Mouse (Mus musculus) neural tube, embryonic 15.5 days (tissue): ENCODE results near the gene Trim16. TPM values are rescaled to one million over a fixed set of nuclear protein-coding genes. Genes with fewer than 3 reads are reported as not detected.

Experiments
- ATAC-seq: fragments of 200-750 bp; cut with Nextera tagmentation; 2 replicates; pipeline ENCODE4 v1.8.0; 2017; ENCODE audit warnings: mild to moderate bottlenecking, moderate TSS enrichment, moderate library complexity; ENCODE audit not compliant: low FRiP score
- H3K27ac ChIP-seq: fragments of 300-500 bp; sonication (generic); replicated peaks from 2 replicates; pipeline ENCODE4 v1.5.1; 2015; ENCODE audit warnings: mild to moderate bottlenecking, inconsistent platforms
- H3K27me3 ChIP-seq: fragments of 300-500 bp; sonication (generic); replicated peaks from 2 replicates; pipeline ENCODE4 v1.6.1; 2015; ENCODE audit warnings: inconsistent platforms
- H3K36me3 ChIP-seq: fragments of 300-500 bp; sonication (generic); 2 replicates; pipeline ENCODE4 v1.6.1; 2015; ENCODE audit warnings: inconsistent platforms
- H3K4me1 ChIP-seq: fragments of 300-500 bp; sonication (generic); 2 replicates; pipeline ENCODE4 v1.6.1; 2015; ENCODE audit warnings: inconsistent platforms
- H3K4me2 ChIP-seq: fragments of 300-500 bp; sonication (generic); 2 replicates; pipeline ENCODE4 v1.6.1; 2015; ENCODE audit warnings: inconsistent platforms, mild to moderate bottlenecking, moderate library complexity
- H3K4me3 ChIP-seq: fragments of 300-500 bp; sonication (generic); replicated peaks from 2 replicates; pipeline ENCODE4 v1.5.1; 2015; ENCODE audit warnings: mild to moderate bottlenecking, inconsistent platforms
- H3K9ac ChIP-seq: fragments of 300-500 bp; sonication (generic); replicated peaks from 2 replicates; pipeline ENCODE4 v1.6.1; 2015; ENCODE audit warnings: mild to moderate bottlenecking, inconsistent platforms
- H3K9me3 ChIP-seq: fragments of 300-500 bp; sonication (generic); replicated peaks from 2 replicates; pipeline ENCODE4 v1.6.1; 2016; ENCODE audit warnings: inconsistent platforms
- WGBS: fragments of 180-500 bp; shearing (Covaris S2); methylation state at CpG from one replicate; pipeline ENCODE4 v1.1.7; 2015; ENCODE audit warnings: mixed read lengths; 5-methylcytosine and 5-hydroxymethylcytosine counted together
- polyA plus RNA-seq: library from polyadenylated mRNA; unstranded; fragments of >200 nt; fragmentation: Nextera tagmentation; extraction: Ambion mirVana; gene quantifications from 2 replicates; pipeline ENCODE4 v1.2.1, GENCODE M21; 2015

The Trim16 gene
- polyA plus RNA-seq, 1 experiment from 2014 or later: 9.5 TPM

DNA sequence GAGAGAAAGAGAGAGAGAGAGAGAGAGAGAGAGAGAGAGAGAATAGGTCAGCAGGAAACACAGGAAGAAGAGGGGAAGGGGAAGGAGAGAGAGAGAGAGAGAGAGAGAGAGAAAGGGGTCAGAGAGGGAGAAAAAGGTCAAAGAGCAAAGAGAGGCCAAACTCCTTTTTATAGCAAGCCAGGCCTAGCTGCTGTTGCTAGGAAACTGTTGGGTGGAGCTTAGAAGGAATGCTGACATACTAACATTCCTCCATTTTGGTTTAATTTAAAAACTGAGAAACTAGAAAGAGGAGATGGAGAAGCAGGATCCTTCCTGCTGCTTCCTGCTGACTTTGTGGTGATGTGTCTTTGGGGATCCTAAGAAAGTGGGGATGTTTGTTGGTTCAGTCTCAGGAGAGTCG, 55.7 kb downstream of the Trim16 start:
- Histone ChIP-seq H3K27me3 (no peaks in the 10 kb centered on the region), H3K4me1 (peaks cover 11% of the 10 kb centered on the region), H3K9ac (no peak overlapping the region), H3K4me2 (no peak overlapping the region), H3K36me3 (no peaks in the 10 kb centered on the region), H3K4me3 (no peak overlapping the region), H3K27ac (no peak overlapping the region), H3K9me3 (no peaks in the 10 kb centered on the region)
- ATAC-seq: no peak
- WGBS: 86% methylated on average over 1 of the region's 1 CpGs

DNA sequence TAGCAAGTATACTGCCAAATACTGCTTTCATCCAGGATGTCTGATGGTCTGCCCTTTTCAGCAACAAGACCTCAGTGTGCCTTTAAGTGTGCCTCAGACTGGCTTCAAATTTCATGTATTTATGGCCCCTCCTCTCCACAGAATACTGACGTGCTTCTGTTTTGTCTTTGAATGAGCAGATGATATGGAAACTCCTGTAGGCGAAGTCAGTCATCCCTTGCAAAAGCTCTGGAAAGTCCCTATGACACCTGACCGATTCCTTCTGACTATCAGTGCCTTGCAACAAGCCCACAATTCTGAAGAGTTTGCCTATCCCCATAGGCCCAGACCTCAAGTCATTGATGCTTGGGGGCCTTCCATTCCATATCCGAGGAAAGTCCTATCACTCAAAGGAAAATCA, 56.4 kb downstream of the Trim16 start:
- ATAC-seq: no peak
- H3K4me1 ChIP-seq: peaks cover 16% of the 10 kb centered on the region
- no peaks in the 10 kb centered on the region for H3K36me3 ChIP-seq
- H3K4me2 ChIP-seq: no peak overlapping the region
- H3K9me3 ChIP-seq: no peaks in the 10 kb centered on the region
- H3K4me3 ChIP-seq: no peak overlapping the region
- H3K27me3 ChIP-seq: no peaks in the 10 kb centered on the region
- H3K9ac ChIP-seq: no peak overlapping the region
- WGBS: 86% methylated on average over 4 of the region's 4 CpGs
- no peak overlapping the region for H3K27ac ChIP-seq

- Histone ChIP-seq H3K9ac (no peak overlapping the region), H3K27ac (no peak overlapping the region), H3K36me3 (no peaks in the 10 kb centered on the region), H3K4me1 (peaks cover 16% of the 10 kb centered on the region), H3K4me3 (no peak overlapping the region), H3K9me3 (no peaks in the 10 kb centered on the region), H3K4me2 (no peak overlapping the region), H3K27me3 (no peaks in the 10 kb centered on the region)
- ATAC-seq: no peak
- 90% methylated on average over 1 of the region's 1 CpGs for WGBS
Observed at GRCm38 (mm10) chr11:62877391-62877790, 57.4 kb downstream of the Trim16 start.

DNA sequence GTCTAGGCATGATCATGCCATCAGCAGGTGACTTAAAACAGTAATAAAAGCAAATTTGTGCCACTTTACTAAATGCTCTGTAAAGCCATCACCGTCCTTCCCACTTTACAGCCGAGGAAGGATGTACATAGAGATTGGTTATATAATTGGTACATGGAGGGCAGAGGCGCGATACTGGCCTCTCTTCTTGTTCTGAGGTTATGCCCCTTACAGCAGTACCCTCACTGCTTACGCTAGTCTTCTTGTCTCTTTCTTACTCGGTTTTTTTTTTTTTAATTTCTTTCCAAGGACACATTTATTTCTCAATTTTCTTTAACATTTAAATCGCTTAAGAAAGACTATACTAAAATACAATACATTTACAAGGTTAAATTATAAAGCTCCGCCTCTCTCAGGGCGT, 58.7 kb downstream of the Trim16 start:
- H3K9ac ChIP-seq: 0 out of 2 replicates have a peak overlapping the region, but pooled peaks have one; percentile 28
- 22% methylated on average over 9 of the region's 9 CpGs for WGBS
- H3K4me1 ChIP-seq: peaks cover 16% of the 10 kb centered on the region
- H3K4me3 ChIP-seq: peak overlapping the region; percentile 87
- peak overlapping the region; percentile 90; the same call in 1 of the 2 replicates for H3K27ac ChIP-seq
- no peaks in the 10 kb centered on the region for H3K27me3 ChIP-seq
- H3K9me3 ChIP-seq: no peaks in the 10 kb centered on the region
- H3K4me2 ChIP-seq: peak overlapping the region; percentile 74
- peak; percentile 28; the same call in 1 of the 2 replicates for ATAC-seq
- 0 out of 2 replicates have a peak, but pooled peaks cover 5% of the 10 kb centered on the region for H3K36me3 ChIP-seq

DNA sequence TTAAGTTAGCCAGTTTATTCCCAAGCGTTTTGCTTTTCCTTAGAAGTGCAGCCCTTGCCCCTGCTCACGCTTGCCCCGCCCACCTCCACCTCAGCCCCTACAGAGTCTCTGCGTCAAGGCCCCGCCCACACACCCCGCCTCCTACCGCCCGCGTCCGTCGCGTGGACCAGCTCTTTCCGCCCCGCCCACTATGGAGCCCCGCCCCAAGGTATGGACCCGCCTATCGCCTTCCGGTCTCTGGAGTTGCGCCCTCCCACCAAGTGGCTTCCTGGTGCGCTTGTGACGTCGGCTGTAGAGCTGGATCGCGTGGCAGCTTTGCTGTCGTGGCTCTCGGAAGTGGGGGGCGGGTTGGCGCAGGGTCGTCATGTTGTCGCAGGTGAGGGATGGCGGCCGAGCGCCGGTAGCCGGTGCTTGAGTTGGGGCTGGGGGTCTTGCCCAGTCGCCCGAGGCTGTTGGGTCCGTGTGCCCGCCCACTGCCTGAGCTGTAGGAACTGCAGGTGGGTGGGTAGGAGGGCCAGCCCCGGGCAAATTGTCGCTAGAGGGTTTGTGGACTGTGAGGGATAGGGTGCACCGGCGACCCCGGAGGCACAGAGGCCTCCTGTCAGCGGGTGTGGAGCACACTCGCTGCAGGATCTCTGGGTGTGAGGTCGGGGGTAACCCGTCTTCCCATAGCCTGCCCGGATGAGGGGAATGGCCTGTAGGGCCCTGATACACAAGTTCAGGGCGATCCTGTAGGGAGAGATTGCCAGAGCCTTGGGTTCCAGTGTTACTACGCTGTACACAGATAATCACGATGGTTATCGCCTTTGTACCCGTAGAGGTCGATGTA, 59.4 kb downstream of the Trim16 start, which contains the start of gene Tvp23b:
Gene Tvp23b (plus strand): TSS at position 236 of the 829 bp plus-strand sequence.
- peak within 1 kb of the TSS; percentile 90 for H3K27ac ChIP-seq
- H3K9ac ChIP-seq: peak within 1 kb of the TSS; percentile 87
- peak within 1 kb of the TSS; percentile 74 for H3K4me2 ChIP-seq
- H3K36me3 ChIP-seq: peaks cover 5% of the 10 kb centered on the region
- peaks cover 16% of the 10 kb centered on the region for H3K4me1 ChIP-seq
- H3K9me3 ChIP-seq: no peaks in the 10 kb centered on the region
- 1% methylated on average over 55 of the region's 55 CpGs for WGBS
- no peaks in the 10 kb centered on the region for H3K27me3 ChIP-seq
- H3K4me3 ChIP-seq: peak within 1 kb of the TSS; percentile 87
- peak; percentile 98 for ATAC-seq

DNA sequence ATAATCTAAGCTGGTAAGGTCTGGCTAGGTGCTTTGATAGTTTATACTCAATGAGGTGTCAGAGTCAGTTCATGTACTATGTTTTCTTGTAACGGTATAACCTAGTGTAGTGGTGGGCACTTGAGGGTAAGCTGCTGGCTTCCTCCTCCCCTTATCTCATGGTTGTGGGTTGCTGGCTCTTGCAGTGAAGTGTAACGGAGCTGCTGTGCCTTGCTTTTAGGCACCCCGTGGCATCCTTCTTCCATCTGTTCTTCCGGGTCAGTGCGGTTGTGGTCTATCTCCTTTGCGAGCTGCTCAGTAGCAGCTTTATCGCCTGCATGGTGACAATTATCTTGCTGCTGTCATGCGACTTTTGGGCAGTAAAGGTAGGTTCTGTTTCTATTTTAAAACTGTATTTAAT, 63.4 kb downstream of the Trim16 start:
- H3K9me3 ChIP-seq: no peaks in the 10 kb centered on the region
- no peak overlapping the region for H3K4me3 ChIP-seq
- no peak overlapping the region for H3K9ac ChIP-seq
- H3K4me1 ChIP-seq: peaks cover 16% of the 10 kb centered on the region
- WGBS: 92% methylated on average over 8 of the region's 8 CpGs
- no peak overlapping the region for H3K4me2 ChIP-seq
- H3K27ac ChIP-seq: no peak overlapping the region
- H3K27me3 ChIP-seq: no peaks in the 10 kb centered on the region
- peaks cover 29% of the 10 kb centered on the region for H3K36me3 ChIP-seq
- ATAC-seq: no peak

- Histone ChIP-seq H3K9me3 (no peaks in the 10 kb centered on the region), H3K27me3 (no peaks in the 10 kb centered on the region), H3K27ac (no peak overlapping the region), H3K4me3 (no peak overlapping the region), H3K36me3 (peaks cover 44% of the 10 kb centered on the region), H3K4me1 (peaks cover 6% of the 10 kb centered on the region), H3K4me2 (no peak overlapping the region), H3K9ac (no peak overlapping the region)
- 63% methylated on average over 5 of the region's 5 CpGs for WGBS
- ATAC-seq: no peak
Observed at GRCm38 (mm10) chr11:62885323-62885722, 65.3 kb downstream of the Trim16 start.

GRCm38 (mm10) chr11:62890796-62891195, 70.8 kb downstream of the Trim16 start:
- Histone ChIP-seq H3K27me3 (no peaks in the 10 kb centered on the region), H3K27ac (no peak overlapping the region), H3K4me1 (no peaks in the 10 kb centered on the region), H3K4me3 (no peak overlapping the region), H3K4me2 (no peak overlapping the region), H3K9me3 (no peaks in the 10 kb centered on the region), H3K9ac (no peak overlapping the region), H3K36me3 (peaks cover 48% of the 10 kb centered on the region)
- 88% methylated on average over 4 of the region's 4 CpGs for WGBS
- ATAC-seq: no peak

DNA sequence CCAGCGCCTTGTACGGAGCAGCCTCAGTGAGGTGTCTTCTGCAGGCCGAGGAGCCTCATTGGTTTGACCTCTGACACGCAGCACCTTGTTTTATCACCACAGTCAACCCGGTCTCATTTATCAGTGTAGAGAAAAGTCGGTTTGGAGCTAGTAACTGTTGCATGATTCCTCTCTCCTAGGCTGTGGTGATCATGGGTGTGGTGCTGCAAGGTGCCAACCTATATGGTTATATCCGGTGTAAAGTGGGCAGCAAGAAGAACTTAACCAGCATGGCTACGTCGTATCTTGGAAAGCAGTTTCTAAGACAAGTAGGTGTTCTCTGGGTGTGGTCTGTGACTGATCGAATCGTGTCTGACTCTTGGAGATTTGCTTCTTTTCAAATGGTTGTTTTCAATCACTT, 71.7 kb downstream of the Trim16 start:
- no peaks in the 10 kb centered on the region for H3K4me1 ChIP-seq
- peaks cover 41% of the 10 kb centered on the region for H3K36me3 ChIP-seq
- no peak overlapping the region for H3K4me3 ChIP-seq
- H3K9me3 ChIP-seq: no peaks in the 10 kb centered on the region
- ATAC-seq: no peak
- no peak overlapping the region for H3K9ac ChIP-seq
- no peak overlapping the region for H3K4me2 ChIP-seq
- 94% methylated on average over 11 of the region's 11 CpGs for WGBS
- H3K27me3 ChIP-seq: no peaks in the 10 kb centered on the region
- no peak overlapping the region for H3K27ac ChIP-seq

Other genes starting within 250 kb of the Trim16 start
- 32.3 and 32.9 TPM in 2 replicates for gene Trpv2, start 245.7 kb upstream of the Trim16 start, polyA plus RNA-seq
- gene Lrrc75a, start 171.7 kb upstream of the Trim16 start, polyA plus RNA-seq: 8.2 and 8.5 TPM in 2 replicates
- 23.2 and 30.8 TPM in 2 replicates for gene Mmgt2, start 171.6 kb upstream of the Trim16 start, polyA plus RNA-seq
- 16.5 and 18.0 TPM in 2 replicates for gene Zfp287, start 88.3 kb upstream of the Trim16 start, polyA plus RNA-seq
- gene Gm10428, start 67.1 kb upstream of the Trim16 start, polyA plus RNA-seq: not detected in 2 replicates
- gene Zfp286, start 30.8 kb upstream of the Trim16 start, polyA plus RNA-seq: 25.0 and 25.3 TPM in 2 replicates
- 0.19 and 0.55 TPM in 2 replicates for gene Fbxw10, start 26.8 kb downstream of the Trim16 start, polyA plus RNA-seq
- gene Tvp23b, start 59.2 kb downstream of the Trim16 start, polyA plus RNA-seq: 54.0 and 55.4 TPM in 2 replicates
- gene Cdrt4, start 131.0 kb downstream of the Trim16 start, polyA plus RNA-seq: not detected in 2 replicates
- gene Tekt3, start 241.4 kb downstream of the Trim16 start, polyA plus RNA-seq: not detected in 2 replicates